Mouse (Mus musculus): Measurements from ENCODE around the gene Thbs2.

Gene Thbs2

GRCm38 (mm10) chr17:14705466-14705865 lies 11.4 kb upstream of the Thbs2 start:
- TF ChIP-seq GATA4 (IDR thresholded peaks at IDR 0.05; ENCODE audit: insufficient replicate concordance, low read length) = no peak

GRCm38 (mm10) chr17:14703771-14704170 lies 9.7 kb upstream of the Thbs2 start:
- no peak for TF ChIP-seq GATA4 (IDR thresholded peaks at IDR 0.05; ENCODE audit: insufficient replicate concordance, low read length)

GRCm38 (mm10) chr17:14703268-14703667 lies 9.2 kb upstream of the Thbs2 start:
- no peak for TF ChIP-seq GATA4 (IDR thresholded peaks at IDR 0.05; ENCODE audit: insufficient replicate concordance, low read length)

- no peak for TF ChIP-seq GATA4 (IDR thresholded peaks at IDR 0.05; ENCODE audit: insufficient replicate concordance, low read length)
Observed at GRCm38 (mm10) chr17:14702701-14703100, 8.7 kb upstream of the Thbs2 start.

- TF ChIP-seq GATA4 (IDR thresholded peaks at IDR 0.05; ENCODE audit: insufficient replicate concordance, low read length) = no peak
Observed at GRCm38 (mm10) chr17:14701891-14702290, 7.9 kb upstream of the Thbs2 start.

GRCm38 (mm10) chr17:14700204-14700603 lies 6.2 kb upstream of the Thbs2 start:
- TF ChIP-seq GATA4 (IDR thresholded peaks at IDR 0.05; ENCODE audit: insufficient replicate concordance, low read length) = no peak

- no peak for TF ChIP-seq GATA4 (IDR thresholded peaks at IDR 0.05; ENCODE audit: insufficient replicate concordance, low read length)
Observed at GRCm38 (mm10) chr17:14698188-14698587, 4.2 kb upstream of the Thbs2 start.

- TF ChIP-seq GATA4 (IDR thresholded peaks at IDR 0.05; ENCODE audit: insufficient replicate concordance, low read length) = no peak
Observed at GRCm38 (mm10) chr17:14697096-14697495, 3.1 kb upstream of the Thbs2 start.

- no peak for TF ChIP-seq GATA4 (IDR thresholded peaks at IDR 0.05; ENCODE audit: insufficient replicate concordance, low read length)
Observed at GRCm38 (mm10) chr17:14696281-14696795, 2.3 kb upstream of the Thbs2 start.

GRCm38 (mm10) chr17:14693048-14693993 lies 714 bp downstream of the Thbs2 start:
- no peak for TF ChIP-seq GATA4 (IDR thresholded peaks at IDR 0.05; ENCODE audit: insufficient replicate concordance, low read length)

GRCm38 (mm10) chr17:14691901-14692300 lies 2.1 kb downstream of the Thbs2 start:
- TF ChIP-seq GATA4 (IDR thresholded peaks at IDR 0.05; ENCODE audit: insufficient replicate concordance, low read length) = no peak

GRCm38 (mm10) chr17:14691197-14691596 lies 2.8 kb downstream of the Thbs2 start:
- no peak for TF ChIP-seq GATA4 (IDR thresholded peaks at IDR 0.05; ENCODE audit: insufficient replicate concordance, low read length)

GRCm38 (mm10) chr17:14682836-14683235 lies 11.2 kb downstream of the Thbs2 start:
- no peak for TF ChIP-seq GATA4 (IDR thresholded peaks at IDR 0.05; ENCODE audit: insufficient replicate concordance, low read length)

GRCm38 (mm10) chr17:14681047-14681446 lies 13.0 kb downstream of the Thbs2 start:
- TF ChIP-seq GATA4 (IDR thresholded peaks at IDR 0.05; ENCODE audit: insufficient replicate concordance, low read length) = no peak

GRCm38 (mm10) chr17:14677198-14677597 lies 16.8 kb downstream of the Thbs2 start:
- TF ChIP-seq GATA4 (IDR thresholded peaks at IDR 0.05; ENCODE audit: insufficient replicate concordance, low read length) = no peak

GRCm38 (mm10) chr17:14675517-14675916 lies 18.5 kb downstream of the Thbs2 start:
- TF ChIP-seq GATA4 (IDR thresholded peaks at IDR 0.05; ENCODE audit: insufficient replicate concordance, low read length) = no peak
